Mouse (Mus musculus): ENCODE results near the gene Plekhd1. TPM values are rescaled to one million over a fixed set of nuclear protein-coding genes. Genes with fewer than 3 reads are reported as not detected.

The Plekhd1 gene
- total RNA-seq, 2 experiments from 2014 or later = not detected

GRCm38 (mm10) chr12:80746031-80746813 is 53.8 kb downstream of the Plekhd1 start:
- no peak for ATAC-seq (replicated peaks; ENCODE audit: poor library complexity, severe bottlenecking)

- ATAC-seq (replicated peaks; ENCODE audit: poor library complexity, severe bottlenecking) = no peak
Measured at GRCm38 (mm10) chr12:80751556-80751955, 59.2 kb downstream of the Plekhd1 start.

GRCm38 (mm10) chr12:80757751-80758558 is 65.6 kb downstream of the Plekhd1 start:
- peak; percentile 50 for ATAC-seq (replicated peaks; ENCODE audit: poor library complexity, severe bottlenecking)

GRCm38 (mm10) chr12:80758559-80759386 is 66.4 kb downstream of the Plekhd1 start:
- ATAC-seq (replicated peaks; ENCODE audit: poor library complexity, severe bottlenecking) = no peak

- ATAC-seq (replicated peaks; ENCODE audit: poor library complexity, severe bottlenecking) = no peak
Measured at GRCm38 (mm10) chr12:80759387-80759712, 67.0 kb downstream of the Plekhd1 start.

GRCm38 (mm10) chr12:80759713-80760395 is 67.5 kb downstream of the Plekhd1 start:
- ATAC-seq (replicated peaks; ENCODE audit: poor library complexity, severe bottlenecking) = no peak

GRCm38 (mm10) chr12:80760396-80760801 is 68.0 kb downstream of the Plekhd1 start, which contains the start of gene Ccdc177:
Ccdc177 (minus strand) TSS chr12:80760687.
- ATAC-seq (replicated peaks; ENCODE audit: poor library complexity, severe bottlenecking) = peak; percentile 64

GRCm38 (mm10) chr12:80762982-80763381 is 70.6 kb downstream of the Plekhd1 start:
- ATAC-seq (replicated peaks; ENCODE audit: poor library complexity, severe bottlenecking) = peak; percentile 44; the same call in 1 of the 2 replicates

- ATAC-seq (replicated peaks; ENCODE audit: poor library complexity, severe bottlenecking) = no peak
Measured at GRCm38 (mm10) chr12:80764116-80764515, 71.7 kb downstream of the Plekhd1 start.

GRCm38 (mm10) chr12:80769697-80770096 is 77.3 kb downstream of the Plekhd1 start:
- peak; percentile 93 for ATAC-seq (replicated peaks; ENCODE audit: poor library complexity, severe bottlenecking)

Other genes starting within 250 kb of the Plekhd1 start
- 13.8 and 20.0 TPM in 2 replicates for gene Exd2, start 229.5 kb upstream of the Plekhd1 start, total RNA-seq (2014; fragmentation: Nextera tagmentation)
- gene Exd2, start 229.5 kb upstream of the Plekhd1 start, total RNA-seq (2017) = 9.9 and 11.2 TPM in 2 replicates
- gene Galnt16, start 174.3 kb upstream of the Plekhd1 start, total RNA-seq (2014; fragmentation: Nextera tagmentation) = not detected in 2 replicates
- gene Galnt16, start 174.3 kb upstream of the Plekhd1 start, total RNA-seq (2017) = not detected in 2 replicates
- 31.3 and 33.5 TPM in 2 replicates for gene Slc39a9, start 48.7 kb upstream of the Plekhd1 start, total RNA-seq (2014; fragmentation: Nextera tagmentation)
- 11.5 and 13.5 TPM in 2 replicates for gene Slc39a9, start 48.7 kb upstream of the Plekhd1 start, total RNA-seq (2017)
- 129 and 164 TPM in 2 replicates for gene Erh, start 48.2 kb upstream of the Plekhd1 start, total RNA-seq (2014; fragmentation: Nextera tagmentation)
- 75.6 and 95.5 TPM in 2 replicates for gene Erh, start 48.2 kb upstream of the Plekhd1 start, total RNA-seq (2017)
- gene Ccdc177, start 68.1 kb downstream of the Plekhd1 start, total RNA-seq (2014; fragmentation: Nextera tagmentation) = 0.56 TPM in 1 of 2 replicates, not detected in the other
- gene Ccdc177, start 68.1 kb downstream of the Plekhd1 start, total RNA-seq (2017) = not detected in 2 replicates
- gene Susd6, start 97.9 kb downstream of the Plekhd1 start, total RNA-seq (2014; fragmentation: Nextera tagmentation) = 21.7 and 22.0 TPM in 2 replicates
- gene Susd6, start 97.9 kb downstream of the Plekhd1 start, total RNA-seq (2017) = 14.0 and 16.4 TPM in 2 replicates

Data from granulocyte monocyte progenitor cell, adult 5-6 weeks (primary cell).